Mouse (Mus musculus): ENCODE measurements at regions not wholly inside any gene's neighbourhood (a gene's known extent, or its start where the extent isn't known, plus 50 kb on each side); places are given as distances from the start of the nearest gene placed in this dataset.

GRCm38 (mm10) chr15:11774717-11775116 is 132.4 kb downstream of the Npr3 start:
- Histone ChIP-seq H3K27me3 (ENCODE audit: control insufficient read depth, insufficient read depth, low read length) (no peaks in the 10 kb centered on the region), H3K4me3 (ENCODE audit: low read length) (no peak overlapping the region), H3K4me2 (replicated peaks; ENCODE audit: low read depth, low read length) (no peak overlapping the region), H3K9ac (ENCODE audit: low read depth, low read length) (no peak overlapping the region), H3K36me3 (ENCODE audit: control insufficient read depth, insufficient read depth, low read length) (no peaks in the 10 kb centered on the region), H3K9me3 (ENCODE audit: control insufficient read depth, low read length) (no peaks in the 10 kb centered on the region), H3K27ac (ENCODE audit: low read depth, low read length) (no peak overlapping the region), H3K4me1 (ENCODE audit: control insufficient read depth, insufficient read depth, low read length) (no peaks in the 10 kb centered on the region)
- WGBS: 51% methylated on average over 5 of the region's 5 CpGs
- ATAC-seq (ENCODE audit: low FRiP score, low TSS enrichment): no peak

- H3K4me1 ChIP-seq (ENCODE audit: control insufficient read depth, insufficient read depth, low read length): no peaks in the 10 kb centered on the region
- H3K9ac ChIP-seq (ENCODE audit: low read depth, low read length): no peak overlapping the region
- no peaks in the 10 kb centered on the region for H3K36me3 ChIP-seq (ENCODE audit: control insufficient read depth, insufficient read depth, low read length)
- no peaks in the 10 kb centered on the region for H3K27me3 ChIP-seq (ENCODE audit: control insufficient read depth, insufficient read depth, low read length)
- H3K4me2 ChIP-seq (replicated peaks; ENCODE audit: low read depth, low read length): no peak overlapping the region
- no peak overlapping the region for H3K27ac ChIP-seq (ENCODE audit: low read depth, low read length)
- WGBS: 68% methylated on average over 1 of the region's 1 CpGs
- H3K9me3 ChIP-seq (ENCODE audit: control insufficient read depth, low read length): no peaks in the 10 kb centered on the region
- H3K4me3 ChIP-seq (ENCODE audit: low read length): no peak overlapping the region
- ATAC-seq (ENCODE audit: low FRiP score, low TSS enrichment): no peak
These were observed 136.5 kb downstream of the Npr3 start for GRCm38 (mm10) chr15:11770596-11770995.

GRCm38 (mm10) chr15:11757963-11758362 is 149.1 kb downstream of the Npr3 start:
- Histone ChIP-seq H3K27me3 (ENCODE audit: control insufficient read depth, insufficient read depth, low read length) (no peaks in the 10 kb centered on the region), H3K9me3 (ENCODE audit: control insufficient read depth, low read length) (no peaks in the 10 kb centered on the region), H3K9ac (ENCODE audit: low read depth, low read length) (no peak overlapping the region), H3K36me3 (ENCODE audit: control insufficient read depth, insufficient read depth, low read length) (no peaks in the 10 kb centered on the region), H3K4me2 (replicated peaks; ENCODE audit: low read depth, low read length) (no peak overlapping the region), H3K4me3 (ENCODE audit: low read length) (no peak overlapping the region), H3K27ac (ENCODE audit: low read depth, low read length) (no peak overlapping the region), H3K4me1 (ENCODE audit: control insufficient read depth, insufficient read depth, low read length) (no peaks in the 10 kb centered on the region)
- ATAC-seq (ENCODE audit: low FRiP score, low TSS enrichment): no peak
- WGBS: 89% methylated on average over 1 of the region's 1 CpGs

GRCm38 (mm10) chr15:11756786-11757185 is 150.3 kb downstream of the Npr3 start:
- no peak for ATAC-seq (ENCODE audit: low FRiP score, low TSS enrichment)
- Histone ChIP-seq H3K9me3 (ENCODE audit: control insufficient read depth, low read length) (no peaks in the 10 kb centered on the region), H3K27me3 (ENCODE audit: control insufficient read depth, insufficient read depth, low read length) (no peaks in the 10 kb centered on the region), H3K4me3 (ENCODE audit: low read length) (no peak overlapping the region), H3K4me1 (ENCODE audit: control insufficient read depth, insufficient read depth, low read length) (no peaks in the 10 kb centered on the region), H3K27ac (ENCODE audit: low read depth, low read length) (no peak overlapping the region), H3K9ac (ENCODE audit: low read depth, low read length) (no peak overlapping the region), H3K4me2 (replicated peaks; ENCODE audit: low read depth, low read length) (no peak overlapping the region), H3K36me3 (ENCODE audit: control insufficient read depth, insufficient read depth, low read length) (no peaks in the 10 kb centered on the region)
- WGBS: 84% methylated on average over 7 of the region's 7 CpGs

- Histone ChIP-seq H3K9me3 (ENCODE audit: control insufficient read depth, low read length) (no peaks in the 10 kb centered on the region), H3K4me1 (ENCODE audit: control insufficient read depth, insufficient read depth, low read length) (no peaks in the 10 kb centered on the region), H3K4me3 (ENCODE audit: low read length) (no peak overlapping the region), H3K36me3 (ENCODE audit: control insufficient read depth, insufficient read depth, low read length) (no peaks in the 10 kb centered on the region), H3K27ac (ENCODE audit: low read depth, low read length) (no peak overlapping the region), H3K4me2 (replicated peaks; ENCODE audit: low read depth, low read length) (no peak overlapping the region), H3K27me3 (ENCODE audit: control insufficient read depth, insufficient read depth, low read length) (no peaks in the 10 kb centered on the region), H3K9ac (ENCODE audit: low read depth, low read length) (no peak overlapping the region)
- 20% methylated on average over 3 of the region's 3 CpGs for WGBS
- ATAC-seq (ENCODE audit: low FRiP score, low TSS enrichment): peak; percentile 77; the same call in 1 of the 2 replicates
These were observed 153.9 kb downstream of the Npr3 start for GRCm38 (mm10) chr15:11753216-11753615.

GRCm38 (mm10) chr15:11750893-11751292 is 156.2 kb downstream of the Npr3 start:
- H3K9me3 ChIP-seq (ENCODE audit: control insufficient read depth, low read length): no peaks in the 10 kb centered on the region
- no peak for ATAC-seq (ENCODE audit: low FRiP score, low TSS enrichment)
- no peak overlapping the region for H3K4me3 ChIP-seq (ENCODE audit: low read length)
- 82% methylated on average over 5 of the region's 5 CpGs for WGBS
- no peak overlapping the region for H3K9ac ChIP-seq (ENCODE audit: low read depth, low read length)
- no peak overlapping the region for H3K27ac ChIP-seq (ENCODE audit: low read depth, low read length)
- H3K4me2 ChIP-seq (replicated peaks; ENCODE audit: low read depth, low read length): no peak overlapping the region
- H3K4me1 ChIP-seq (ENCODE audit: control insufficient read depth, insufficient read depth, low read length): no peaks in the 10 kb centered on the region
- H3K36me3 ChIP-seq (ENCODE audit: control insufficient read depth, insufficient read depth, low read length): no peaks in the 10 kb centered on the region
- H3K27me3 ChIP-seq (ENCODE audit: control insufficient read depth, insufficient read depth, low read length): no peaks in the 10 kb centered on the region

GRCm38 (mm10) chr15:11749509-11749908 is 157.6 kb downstream of the Npr3 start:
- Histone ChIP-seq H3K9ac (ENCODE audit: low read depth, low read length) (no peak overlapping the region), H3K4me3 (ENCODE audit: low read length) (no peak overlapping the region), H3K4me2 (replicated peaks; ENCODE audit: low read depth, low read length) (no peak overlapping the region), H3K27me3 (ENCODE audit: control insufficient read depth, insufficient read depth, low read length) (no peaks in the 10 kb centered on the region), H3K4me1 (ENCODE audit: control insufficient read depth, insufficient read depth, low read length) (no peaks in the 10 kb centered on the region), H3K27ac (ENCODE audit: low read depth, low read length) (no peak overlapping the region), H3K9me3 (ENCODE audit: control insufficient read depth, low read length) (no peaks in the 10 kb centered on the region), H3K36me3 (ENCODE audit: control insufficient read depth, insufficient read depth, low read length) (no peaks in the 10 kb centered on the region)
- WGBS: 90% methylated on average over 4 of the region's 4 CpGs
- no peak for ATAC-seq (ENCODE audit: low FRiP score, low TSS enrichment)

GRCm38 (mm10) chr15:11748306-11748705 is 158.8 kb downstream of the Npr3 start:
- Histone ChIP-seq H3K4me1 (ENCODE audit: control insufficient read depth, insufficient read depth, low read length) (no peaks in the 10 kb centered on the region), H3K9me3 (ENCODE audit: control insufficient read depth, low read length) (no peaks in the 10 kb centered on the region), H3K4me3 (ENCODE audit: low read length) (no peak overlapping the region), H3K4me2 (replicated peaks; ENCODE audit: low read depth, low read length) (no peak overlapping the region), H3K36me3 (ENCODE audit: control insufficient read depth, insufficient read depth, low read length) (no peaks in the 10 kb centered on the region), H3K9ac (ENCODE audit: low read depth, low read length) (no peak overlapping the region), H3K27me3 (ENCODE audit: control insufficient read depth, insufficient read depth, low read length) (no peaks in the 10 kb centered on the region), H3K27ac (ENCODE audit: low read depth, low read length) (no peak overlapping the region)
- 84% methylated on average over 2 of the region's 2 CpGs for WGBS
- ATAC-seq (ENCODE audit: low FRiP score, low TSS enrichment): no peak

- Histone ChIP-seq H3K4me2 (replicated peaks; ENCODE audit: low read depth, low read length) (no peak overlapping the region), H3K27me3 (ENCODE audit: control insufficient read depth, insufficient read depth, low read length) (no peaks in the 10 kb centered on the region), H3K4me1 (ENCODE audit: control insufficient read depth, insufficient read depth, low read length) (peaks cover 6% of the 10 kb centered on the region), H3K36me3 (ENCODE audit: control insufficient read depth, insufficient read depth, low read length) (no peaks in the 10 kb centered on the region), H3K27ac (ENCODE audit: low read depth, low read length) (no peak overlapping the region), H3K4me3 (ENCODE audit: low read length) (no peak overlapping the region), H3K9ac (ENCODE audit: low read depth, low read length) (no peak overlapping the region), H3K9me3 (ENCODE audit: control insufficient read depth, low read length) (no peaks in the 10 kb centered on the region)
- no peak for ATAC-seq (ENCODE audit: low FRiP score, low TSS enrichment)
- WGBS: 97% methylated on average over 1 of the region's 1 CpGs
These were observed 160.3 kb downstream of the Npr3 start for GRCm38 (mm10) chr15:11746754-11747153.
